Mouse (Mus musculus) intestine, embryonic 14.5 days (tissue): Measurements from ENCODE around the gene Rnf111. TPM values are rescaled to one million over a fixed set of nuclear protein-coding genes. Genes with fewer than 3 reads are reported as not detected.
"Not testable (repeated sequence)": the region's sequence is repeated elsewhere in the genome, so short reads cannot be mapped to it uniquely, and the experiment has no call there.

Source experiments
- ATAC-seq: fragments of 200-750 bp; cut with Nextera tagmentation; replicated peaks from 2 replicates; pipeline ENCODE4 v1.8.0; 2017; ENCODE audit warnings: low read depth, moderate number of reproducible peaks, moderate TSS enrichment, moderate library complexity; ENCODE audit not compliant: low FRiP score, low TSS enrichment
- DNase-seq: peaks from one replicate; pipeline ENCODE4 v3.0.0-alpha.2; 2018; ENCODE audit warnings: low spot score
- H3K27ac ChIP-seq: fragments of 300-500 bp; sonication (generic); 2 replicates; pipeline ENCODE4 v1.5.1; 2014; ENCODE audit warnings: low read depth, mild to moderate bottlenecking, control low read depth
- H3K27me3 ChIP-seq: fragments of 300-500 bp; sonication (generic); replicated peaks from 2 replicates; pipeline ENCODE4 v1.6.1; 2014; ENCODE audit warnings: low read length, control low read depth; ENCODE audit not compliant: control insufficient read depth, insufficient read depth
- H3K36me3 ChIP-seq: fragments of 300-500 bp; sonication (generic); 2 replicates; pipeline ENCODE4 v1.6.1; 2014; ENCODE audit warnings: low read length, control low read depth; ENCODE audit not compliant: control insufficient read depth, insufficient read depth
- H3K4me1 ChIP-seq: fragments of 300-500 bp; sonication (generic); replicated peaks from 2 replicates; pipeline ENCODE4 v1.6.1; 2014; ENCODE audit warnings: low read length, control low read depth, mixed read lengths; ENCODE audit not compliant: control insufficient read depth, insufficient read depth
- H3K4me2 ChIP-seq: fragments of 300-500 bp; sonication (generic); 2 replicates; pipeline ENCODE4 v1.6.1; 2014; ENCODE audit warnings: low read length
- H3K4me3 ChIP-seq: fragments of 300-500 bp; sonication (generic); 2 replicates; pipeline ENCODE4 v1.5.1; 2014; ENCODE audit warnings: low read depth, low read length, control low read depth, mixed read lengths
- H3K9ac ChIP-seq: fragments of 300-500 bp; sonication (generic); 2 replicates; pipeline ENCODE4 v1.6.1; 2014; ENCODE audit warnings: mild to moderate bottlenecking, low read length
- H3K9me3 ChIP-seq: fragments of 300-500 bp; sonication (generic); 2 replicates; pipeline ENCODE4 v1.6.1; 2016; ENCODE audit warnings: low read length, control low read depth; ENCODE audit not compliant: control insufficient read depth
- WGBS: fragments of 180-500 bp; shearing (Covaris S2); extraction: QIAGEN DNeasy Blood & Tissue Kit; methylation state at CpG from one replicate; pipeline ENCODE4 v1.1.7; 2014; 5-methylcytosine and 5-hydroxymethylcytosine counted together
- polyA plus RNA-seq: library from polyadenylated mRNA; unstranded; fragments of >200 nt; fragmentation: Nextera tagmentation; extraction: Ambion mirVana; gene quantifications from 2 replicates; pipeline ENCODE4 v1.2.1, GENCODE M21; 2014

Gene Rnf111
- 27.2 and 29.7 TPM in 2 replicates for polyA plus RNA-seq

DNA sequence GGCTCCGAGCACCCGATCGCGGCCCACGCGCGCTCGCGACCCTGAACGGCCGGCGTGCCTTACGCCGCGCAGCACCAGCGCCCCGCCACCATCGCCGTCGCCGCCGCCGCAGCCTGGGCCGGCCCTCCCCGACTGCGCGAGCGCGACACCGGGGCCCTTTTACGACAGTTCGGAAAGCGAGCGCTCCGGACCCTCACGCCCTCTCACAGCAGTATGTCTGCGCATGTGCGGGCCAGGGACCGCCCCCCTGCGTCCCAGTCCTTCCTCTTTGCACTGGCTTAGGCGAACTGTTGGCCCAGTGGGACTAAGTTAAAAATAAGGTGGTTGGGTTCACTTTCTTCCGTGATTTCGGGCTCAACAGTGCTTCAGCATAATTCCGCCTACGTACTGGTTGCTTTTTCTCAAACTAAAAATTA, at the start of gene Rnf111:
Rnf111 (minus strand) TSS at position 100 of the 416 bp plus-strand sequence.
- Histone ChIP-seq H3K9ac (peak within 1 kb of the TSS; percentile 88), H3K4me3 (peak within 1 kb of the TSS; percentile 67), H3K4me1 (peaks cover 9% of the 10 kb centered on the region), H3K9me3 (no peaks in the 10 kb centered on the region), H3K27me3 (no peaks in the 10 kb centered on the region), H3K36me3 (0 out of 2 replicates have a peak, but pooled peaks cover 4% of the 10 kb centered on the region), H3K4me2 (peak within 1 kb of the TSS; percentile 72), H3K27ac (peak within 1 kb of the TSS; percentile 97)
- WGBS, result under 1% methylated on average over 45 of the region's 45 CpGs
- peak; percentile 98 for ATAC-seq
- DNase-seq, result peak; percentile 93

DNA sequence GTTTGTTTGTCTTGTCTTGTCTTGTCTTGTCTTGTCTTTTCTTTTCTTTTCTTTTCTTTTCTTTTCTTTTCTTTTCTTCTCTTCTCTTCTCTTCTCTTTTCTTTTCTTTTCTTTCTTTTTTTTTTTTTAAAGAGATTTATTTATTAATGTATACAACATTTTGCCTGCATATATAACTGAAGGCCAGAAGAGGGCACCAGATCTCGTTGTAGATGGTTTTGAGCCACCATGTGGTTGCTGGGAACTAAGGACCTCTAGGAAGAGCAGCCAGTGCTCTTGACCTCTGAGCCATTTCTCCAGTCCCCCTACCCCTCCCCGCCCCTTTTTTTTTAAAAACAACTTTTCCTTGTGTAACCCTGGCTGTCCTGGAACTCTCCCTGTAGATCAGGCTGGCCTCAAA, 48.7 kb upstream of the Rnf111 start:
- not testable (repeated sequence) for H3K27me3 ChIP-seq, H3K4me1 ChIP-seq, H3K4me2 ChIP-seq, H3K27ac ChIP-seq, DNase-seq, H3K4me3 ChIP-seq, ATAC-seq, H3K9ac ChIP-seq
- Histone ChIP-seq H3K36me3 (peaks cover 29% of the 10 kb centered on the region), H3K9me3 (peaks cover 13% of the 10 kb centered on the region)
- 93% methylated on average over 2 of the region's 2 CpGs for WGBS

DNA sequence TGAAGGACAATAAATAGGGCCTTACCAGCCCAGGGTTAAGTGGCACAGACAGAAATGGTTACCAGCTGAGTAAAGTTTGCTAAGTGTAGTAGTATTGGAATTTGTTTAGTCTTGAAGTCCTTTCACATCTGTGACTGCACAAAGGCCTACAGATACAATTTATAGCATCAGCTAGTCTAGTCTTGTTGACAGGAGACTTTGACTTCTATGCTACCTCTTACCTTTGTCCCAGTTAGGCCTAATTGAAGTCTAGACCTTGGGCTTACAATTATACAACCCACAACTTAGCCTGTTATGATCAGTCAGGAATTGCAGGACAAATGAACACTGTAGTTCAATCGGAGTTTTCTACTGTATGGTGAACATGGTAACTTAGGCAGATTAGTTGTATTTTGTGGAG, 48.0 kb upstream of the Rnf111 start:
- peaks cover 35% of the 10 kb centered on the region for H3K36me3 ChIP-seq
- no peaks in the 10 kb centered on the region for H3K27me3 ChIP-seq
- ATAC-seq, result no peak
- no peak overlapping the region for H3K4me3 ChIP-seq
- H3K27ac ChIP-seq, result no peak overlapping the region
- DNase-seq, result no peak
- no peak overlapping the region for H3K9ac ChIP-seq
- 98% methylated on average over 1 of the region's 1 CpGs for WGBS
- peaks cover 2% of the 10 kb centered on the region; the same call in 1 of the 2 replicates for H3K4me1 ChIP-seq
- no peak overlapping the region for H3K4me2 ChIP-seq
- peaks cover 13% of the 10 kb centered on the region for H3K9me3 ChIP-seq

DNA sequence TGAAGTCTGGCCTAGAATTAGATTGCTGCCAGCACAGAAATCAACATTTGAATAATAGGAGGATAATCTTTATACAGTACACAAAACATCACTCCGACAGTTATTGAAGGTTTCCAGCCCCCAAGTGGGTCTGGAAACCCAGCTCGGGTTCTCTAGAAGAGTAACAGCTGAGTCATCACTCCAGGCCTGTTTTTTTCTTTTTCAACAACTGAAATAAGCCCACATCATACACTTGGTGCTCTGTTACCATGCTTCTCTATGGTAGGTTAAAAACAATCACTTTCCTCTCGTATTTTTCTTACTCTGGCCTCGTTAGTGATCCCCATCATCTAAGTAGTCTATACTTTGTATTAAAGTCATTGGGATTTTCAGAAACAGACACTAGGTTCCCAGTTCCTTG, 44.8 kb upstream of the Rnf111 start:
- H3K4me1 ChIP-seq, result peaks cover 10% of the 10 kb centered on the region
- 0 out of 2 replicates have a peak, but pooled peaks cover 10% of the 10 kb centered on the region for H3K9me3 ChIP-seq

DNA sequence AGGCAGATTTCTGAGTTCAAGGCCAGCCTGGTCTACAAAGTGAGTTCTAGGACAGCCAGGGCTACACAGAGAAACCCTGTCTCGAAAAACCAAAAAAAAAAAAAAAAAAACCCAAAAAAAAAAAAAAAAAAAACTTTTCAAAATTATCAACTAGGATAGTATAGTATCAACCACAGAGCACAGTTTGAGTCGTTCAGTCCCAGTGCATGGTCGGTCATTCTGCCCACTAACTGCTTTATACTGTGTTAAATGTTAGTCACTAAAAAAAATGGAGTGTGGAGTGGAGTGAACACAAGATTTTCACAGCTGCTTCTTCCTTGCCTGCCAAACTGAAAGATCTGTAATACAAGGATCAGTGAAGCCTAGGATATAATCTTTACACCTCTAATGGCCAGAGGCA, 43.1 kb upstream of the Rnf111 start:
- Histone ChIP-seq H3K4me1 (peaks cover 13% of the 10 kb centered on the region), H3K36me3 (peaks cover 18% of the 10 kb centered on the region; the same call in 1 of the 2 replicates)
- ATAC-seq, H3K9me3 ChIP-seq, H3K4me2 ChIP-seq, H3K4me3 ChIP-seq, H3K27me3 ChIP-seq, H3K9ac ChIP-seq, DNase-seq, H3K27ac ChIP-seq: not testable (repeated sequence)
- WGBS, result 74% methylated on average over 3 of the region's 3 CpGs

More for the DNA sequence above, 44.8 kb upstream of the Rnf111 start:
- H3K4me2 ChIP-seq, result no peak overlapping the region
- H3K4me3 ChIP-seq, result no peak overlapping the region
- WGBS, result 75% methylated on average over 4 of the region's 4 CpGs
- no peak overlapping the region for H3K9ac ChIP-seq
- H3K27ac ChIP-seq, result no peak overlapping the region
- DNase-seq, result no peak
- ATAC-seq, result no peak
- no peaks in the 10 kb centered on the region for H3K27me3 ChIP-seq
- peaks cover 31% of the 10 kb centered on the region for H3K36me3 ChIP-seq

DNA sequence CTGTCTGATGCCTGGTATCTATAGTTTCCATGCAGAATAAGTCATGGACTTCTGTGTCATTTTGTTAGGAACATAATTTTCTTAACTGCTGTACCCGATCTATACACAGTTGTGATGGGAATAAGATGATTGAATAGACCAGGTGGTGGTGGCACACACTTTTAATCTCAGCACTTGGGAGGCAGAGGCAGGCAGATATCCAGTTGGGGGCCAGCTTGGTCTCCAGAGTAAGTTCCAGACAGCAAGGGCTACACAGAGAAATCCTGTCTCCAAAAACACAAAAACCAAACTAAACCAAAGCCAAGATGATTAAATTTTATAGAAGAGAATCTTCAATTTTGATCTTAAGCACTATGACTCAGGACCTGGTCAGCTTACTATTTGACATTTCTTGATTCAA, 41.3 kb upstream of the Rnf111 start:
- WGBS, result 62% methylated on average over 1 of the region's 1 CpGs
- Histone ChIP-seq H3K4me1 (peaks cover 14% of the 10 kb centered on the region), H3K9me3 (no peaks in the 10 kb centered on the region), H3K9ac (no peak overlapping the region), H3K27ac (no peak overlapping the region), H3K27me3 (no peaks in the 10 kb centered on the region), H3K4me2 (no peak overlapping the region), H3K4me3 (no peak overlapping the region), H3K36me3 (peaks cover 15% of the 10 kb centered on the region; the same call in 1 of the 2 replicates)
- DNase-seq, result no peak
- ATAC-seq, result no peak

DNA sequence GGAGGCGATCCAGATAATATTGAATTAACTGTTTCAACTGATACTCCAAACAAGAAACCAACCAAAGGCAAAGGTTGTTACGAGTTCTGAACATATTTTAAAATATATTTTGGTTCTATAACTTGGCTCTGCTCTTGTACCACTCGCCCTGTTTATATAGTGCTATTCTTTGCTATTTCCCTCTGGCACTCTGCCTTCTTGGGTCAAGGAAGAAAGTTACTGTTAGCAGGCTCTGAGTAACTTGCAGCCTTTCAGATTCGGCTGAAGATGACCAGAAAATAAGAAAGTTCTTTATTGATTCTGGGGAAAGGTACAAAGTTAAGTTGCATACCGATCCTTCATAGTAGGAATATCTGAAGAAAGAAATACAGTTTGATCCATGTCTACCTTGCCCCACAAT, 40.5 kb upstream of the Rnf111 start:
- peaks cover 14% of the 10 kb centered on the region for H3K4me1 ChIP-seq
- no peaks in the 10 kb centered on the region for H3K27me3 ChIP-seq
- H3K4me3 ChIP-seq, result peak overlapping the region; percentile 85
- H3K27ac ChIP-seq, result no peak overlapping the region
- peak overlapping the region; percentile 17; the same call in 1 of the 2 replicates for H3K9ac ChIP-seq
- no peaks in the 10 kb centered on the region for H3K9me3 ChIP-seq
- no peak for DNase-seq
- H3K4me2 ChIP-seq, result peak overlapping the region; percentile 69
- WGBS, result 55% methylated on average over 5 of the region's 5 CpGs
- ATAC-seq, result no peak
- peaks cover 15% of the 10 kb centered on the region; the same call in 1 of the 2 replicates for H3K36me3 ChIP-seq

DNA sequence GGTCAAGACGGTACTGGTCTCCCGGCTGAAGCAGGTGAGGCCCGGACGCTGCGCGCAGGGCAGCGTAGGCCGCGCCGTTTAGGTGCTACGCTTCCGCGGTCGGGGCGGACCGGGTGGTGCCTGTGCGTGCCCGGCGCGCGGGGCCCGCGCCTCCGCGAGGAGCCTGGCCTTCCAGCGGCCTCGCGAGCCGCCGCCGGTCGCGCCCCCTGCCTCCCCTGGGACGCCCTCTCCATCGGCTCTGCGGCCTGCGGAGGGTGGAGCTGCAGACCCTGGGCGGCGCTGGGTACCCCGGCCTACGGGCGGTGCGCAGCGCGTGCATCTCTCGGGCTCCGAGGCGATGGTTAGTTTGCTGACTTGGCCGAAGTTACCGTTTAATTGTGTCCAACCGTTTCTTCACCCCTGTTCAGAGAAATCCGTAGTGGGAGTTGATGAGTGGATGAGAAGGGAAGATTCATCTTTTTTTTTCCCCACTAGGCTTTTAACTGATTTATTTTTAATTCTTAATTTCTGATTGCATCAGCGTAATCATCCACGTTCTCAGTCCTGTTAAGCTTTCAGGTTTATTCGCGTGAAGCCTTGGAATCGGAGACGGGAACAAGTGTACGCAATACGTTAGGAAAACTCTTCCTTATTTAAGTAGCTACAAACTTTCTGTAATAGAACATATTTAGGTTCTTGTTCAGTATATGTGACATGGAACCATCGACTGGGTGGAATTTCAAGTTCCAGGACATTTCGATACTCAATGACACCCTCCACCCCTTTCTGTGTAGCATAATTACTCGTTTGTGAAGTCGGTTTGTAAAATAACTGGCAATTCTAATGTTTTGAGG, 39.7 kb upstream of the Rnf111 start:
- Histone ChIP-seq H3K9me3 (no peaks in the 10 kb centered on the region), H3K4me2 (peak overlapping the region; percentile 69), H3K4me3 (peak overlapping the region; percentile 85), H3K36me3 (peaks cover 13% of the 10 kb centered on the region; the same call in 1 of the 2 replicates), H3K9ac (peak overlapping the region; percentile 93), H3K27ac (peak overlapping the region; percentile 99), H3K27me3 (no peaks in the 10 kb centered on the region), H3K4me1 (peaks cover 14% of the 10 kb centered on the region)
- 2% methylated on average over 62 of the region's 64 CpGs for WGBS
- ATAC-seq (peak; percentile 72), DNase-seq (no peak)
